Mouse (Mus musculus): ENCODE results near the gene Napa.

Gene Napa

DNA sequence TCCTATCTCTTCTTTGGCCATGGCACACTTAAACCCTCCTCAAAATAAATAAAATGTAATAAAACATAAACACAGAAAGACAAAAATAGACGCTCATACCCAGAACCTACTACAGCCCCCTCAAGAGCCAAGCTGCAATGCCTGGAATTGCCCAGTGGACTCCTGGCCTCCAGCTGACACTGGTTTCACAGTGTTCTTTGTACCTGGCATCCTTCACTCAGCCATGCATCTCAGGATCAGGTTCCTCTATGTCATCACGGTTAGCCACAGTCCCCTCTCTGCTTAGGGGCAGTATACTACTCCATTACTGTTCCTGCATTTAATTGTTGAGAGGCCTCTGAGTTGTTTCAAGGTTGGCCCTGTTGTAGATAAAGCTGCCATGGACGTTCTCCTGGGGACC is 34.7 kb downstream of the Napa start:
- no peak for DNase-seq (ENCODE audit: low spot score)

GRCm38 (mm10) chr7:16133691-16134090 is 35.4 kb downstream of the Napa start:
- no peak for DNase-seq (ENCODE audit: low spot score)

GRCm38 (mm10) chr7:16134951-16135392 is 36.7 kb downstream of the Napa start:
- DNase-seq (ENCODE audit: low spot score) = no peak

DNA sequence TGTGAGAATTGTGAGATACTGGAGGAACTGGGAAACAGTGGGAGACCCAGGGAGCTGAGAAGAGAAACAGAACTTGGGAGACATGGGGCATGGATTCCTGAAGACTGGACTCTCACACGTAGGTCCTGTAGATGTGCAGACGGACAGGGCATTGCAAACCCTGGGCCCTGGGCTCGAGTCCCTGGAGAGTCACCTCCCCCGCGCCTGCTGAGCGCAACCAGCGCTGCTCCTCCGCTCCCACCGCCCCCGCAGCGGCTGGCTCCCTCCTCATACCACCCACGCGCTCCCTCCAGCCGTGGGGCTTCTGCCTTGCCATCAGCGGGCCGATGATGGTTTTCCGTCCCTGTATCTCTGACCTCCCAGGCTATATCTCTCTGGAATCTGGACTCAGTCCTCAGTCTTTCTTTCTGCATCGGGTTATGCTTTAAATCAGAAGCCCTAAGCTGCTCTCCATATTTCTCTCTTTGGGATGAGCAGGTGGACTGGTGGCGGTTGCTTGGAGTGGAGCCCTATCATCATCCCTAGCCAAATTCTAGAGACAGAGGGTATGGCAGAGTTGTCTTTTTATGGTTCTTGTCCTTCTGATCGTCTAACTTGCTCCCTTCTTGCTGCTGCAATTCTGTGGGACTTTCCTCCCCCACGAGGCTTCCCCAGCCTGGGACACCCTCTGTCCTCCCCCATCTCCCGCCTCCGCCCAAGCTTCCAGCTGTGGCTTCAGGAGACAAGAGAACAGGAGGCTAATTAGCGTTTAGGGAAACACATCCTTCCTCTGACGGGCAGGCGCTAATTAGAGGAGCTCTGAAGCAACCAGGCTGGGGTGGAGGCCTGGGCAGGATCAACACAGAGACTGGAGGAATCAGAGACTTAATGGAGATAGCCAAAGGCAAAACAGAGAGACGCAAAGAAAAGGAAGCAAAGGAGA is 48.5 kb downstream of the Napa start:
- no peak for DNase-seq (ENCODE audit: low spot score)

DNA sequence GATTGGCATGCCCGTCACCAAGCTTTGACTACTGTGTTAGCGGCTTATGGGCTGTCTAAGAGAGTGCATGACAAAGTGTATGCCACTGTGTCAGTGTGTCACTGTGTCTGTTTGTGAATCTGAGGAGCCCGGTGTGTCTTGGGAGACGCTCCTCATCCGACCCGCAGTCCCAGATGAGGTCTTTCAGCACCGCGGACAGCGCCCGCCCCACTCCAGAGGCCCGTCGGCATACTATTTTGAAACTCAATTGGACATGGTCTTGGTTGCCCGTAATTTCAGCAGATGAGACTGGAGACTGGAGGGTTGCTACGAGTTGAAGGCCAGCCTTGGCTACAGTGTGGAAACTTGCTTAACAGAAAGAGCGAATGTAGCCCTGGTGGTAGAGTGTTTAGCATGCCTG is 49.4 kb downstream of the Napa start:
- DNase-seq (ENCODE audit: low spot score) = peak; percentile 79

DNA sequence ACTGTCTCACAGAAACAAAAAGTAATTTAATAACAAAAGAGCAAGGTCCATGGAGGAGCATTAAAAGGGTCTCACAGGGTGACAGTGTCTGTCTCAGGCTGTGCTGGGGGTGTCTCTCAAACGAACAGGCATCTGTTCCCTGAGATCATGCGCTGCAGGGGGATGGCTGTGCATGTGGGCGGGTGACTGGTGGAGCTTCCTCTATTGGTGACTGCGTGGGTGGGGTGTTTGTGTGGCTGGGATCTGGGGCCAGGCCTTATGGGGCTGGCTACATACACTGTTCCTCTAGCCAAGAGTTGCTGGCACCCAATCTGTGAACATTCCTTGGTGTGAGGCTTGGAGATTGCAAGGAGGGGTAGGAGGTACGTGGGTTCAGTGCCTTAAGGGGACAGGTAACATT is 51.0 kb downstream of the Napa start:
- DNase-seq (ENCODE audit: low spot score) = no peak

GRCm38 (mm10) chr7:16150191-16151145 is 52.2 kb downstream of the Napa start:
- DNase-seq (ENCODE audit: low spot score) = no peak

DNA sequence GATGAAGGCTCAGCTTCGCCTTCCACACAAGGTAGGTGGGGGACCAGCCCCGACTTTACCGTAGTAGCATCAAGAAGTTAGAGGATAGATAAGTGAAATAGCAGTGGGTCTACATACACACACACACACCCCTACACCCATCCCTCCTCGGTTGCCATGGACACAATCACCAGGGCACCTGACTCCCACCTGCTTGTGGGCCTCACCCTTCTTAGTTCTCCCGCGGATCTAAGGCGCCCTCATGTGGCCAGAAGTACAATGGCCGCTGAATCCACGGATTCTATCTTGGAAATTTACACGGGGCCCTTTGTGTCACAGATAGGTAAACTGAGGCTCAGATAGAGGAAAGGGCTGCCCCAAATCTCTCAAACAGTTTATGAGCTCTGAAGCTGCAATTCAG is 55.3 kb downstream of the Napa start:
- peak; percentile 78 for DNase-seq (ENCODE audit: low spot score)

- no peak for DNase-seq (ENCODE audit: low spot score)
Observed at GRCm38 (mm10) chr7:16155132-16155872, 57.0 kb downstream of the Napa start.

- DNase-seq (ENCODE audit: low spot score) = no peak
Observed at GRCm38 (mm10) chr7:16156105-16156714, 58.0 kb downstream of the Napa start.

DNA sequence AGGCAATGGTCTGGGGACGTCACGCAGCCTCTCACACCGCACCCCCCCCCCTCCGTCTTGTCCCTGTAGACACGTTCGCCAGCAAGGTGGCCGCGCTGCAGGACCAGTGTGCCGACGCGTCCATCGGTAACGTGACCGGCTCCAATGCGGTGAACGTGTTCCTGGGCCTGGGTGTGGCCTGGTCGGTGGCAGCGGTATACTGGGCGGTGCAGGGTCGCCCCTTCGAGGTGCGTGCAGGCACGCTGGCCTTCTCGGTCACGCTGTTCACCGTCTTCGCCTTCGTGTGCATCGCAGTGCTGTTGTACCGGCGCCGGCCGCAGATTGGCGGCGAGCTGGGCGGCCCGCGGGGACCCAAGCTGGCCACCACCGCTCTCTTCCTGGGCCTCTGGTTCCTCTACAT is 60.5 kb downstream of the Napa start:
- DNase-seq (ENCODE audit: low spot score) = peak; percentile 30

GRCm38 (mm10) chr7:16160702-16161101 is 62.4 kb downstream of the Napa start:
- no peak for DNase-seq (ENCODE audit: low spot score)

- DNase-seq (ENCODE audit: low spot score) = no peak
Observed at GRCm38 (mm10) chr7:16161302-16161701, 63.0 kb downstream of the Napa start.

GRCm38 (mm10) chr7:16162036-16162435 is 63.8 kb downstream of the Napa start:
- no peak for DNase-seq (ENCODE audit: low spot score)

Measured in embryo, embryonic 10 days (tissue).